Mouse (Mus musculus) brain, embryonic 14.5 days (tissue): ENCODE results near the gene Taf10.

Experiments used
- CTCF ChIP-seq: fragments of 200-500 bp; IDR thresholded peaks from 2 replicates; pipeline ENCODE4 v1.5.1; 2012; ENCODE audit warnings: inconsistent platforms, mild to moderate bottlenecking, moderate library complexity, borderline replicate concordance; ENCODE audit not compliant: insufficient read depth, insufficient read length; ENCODE audit errors: extremely low read depth
- POLR2A ChIP-seq: fragments of 200-500 bp; IDR thresholded peaks from 2 replicates; pipeline ENCODE4 v1.6.1; 2012; ENCODE audit warnings: mild to moderate bottlenecking, inconsistent platforms, borderline replicate concordance; ENCODE audit not compliant: poor library complexity, insufficient read depth, insufficient read length, severe bottlenecking; ENCODE audit errors: extremely low read depth

DNA sequence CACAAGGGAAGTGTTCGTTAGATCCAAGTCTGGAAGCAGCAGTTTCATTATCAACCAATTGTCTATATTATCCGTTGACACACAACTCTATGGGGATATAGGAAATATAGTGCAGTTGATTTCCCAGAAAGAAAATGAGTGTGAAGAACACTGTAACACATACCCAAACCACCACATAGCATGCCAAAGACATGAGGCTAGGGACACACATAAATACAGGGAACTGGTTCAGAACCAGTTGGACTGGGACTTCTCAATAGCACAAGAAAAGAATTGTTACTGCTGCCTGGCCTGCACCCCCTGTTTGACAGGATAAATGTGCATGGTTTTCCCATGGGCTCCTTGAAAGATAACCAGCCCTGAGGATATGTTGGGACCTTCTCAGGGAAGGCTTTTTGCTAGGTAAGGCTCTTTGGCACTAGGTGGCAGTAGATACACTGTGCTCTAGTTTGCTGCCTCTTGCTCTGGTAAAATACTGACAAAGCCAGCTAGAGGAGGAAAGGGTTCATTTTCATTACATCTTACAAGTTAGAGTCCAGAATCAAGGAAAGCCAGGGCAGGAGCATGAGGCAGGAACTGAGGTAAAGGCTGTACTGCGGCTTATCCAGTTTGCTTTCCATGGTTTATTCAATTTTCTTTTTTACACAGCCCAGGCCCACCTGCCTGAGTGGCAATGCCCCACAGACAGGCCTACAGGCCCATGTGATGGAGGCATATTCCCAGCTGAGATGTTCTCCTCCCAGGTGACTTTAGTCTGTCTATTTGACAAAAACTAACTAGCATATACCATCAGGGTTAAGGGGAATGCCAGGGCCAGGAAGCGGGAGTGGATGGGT lies 17.8 kb downstream of the Taf10 start:
- no peak for TF ChIP-seq POLR2A
- TF ChIP-seq CTCF, result peak; percentile 80; the same call in 1 of the 2 replicates
